Mouse (Mus musculus): Measurements from ENCODE around the gene Lrrc4c. TPM values are rescaled to one million over a fixed set of nuclear protein-coding genes. Genes with fewer than 3 reads are reported as not detected.

Lrrc4c gene
- polyA plus RNA-seq, 1 experiment from 2014 or later: 0.58 TPM

- no peak overlapping the region for H3K27ac ChIP-seq (ENCODE audit: low read depth, low read length)
- no peak overlapping the region for H3K4me3 ChIP-seq (ENCODE audit: low read length)
- H3K9ac ChIP-seq (ENCODE audit: low read depth, low read length): no peak overlapping the region
- H3K9me3 ChIP-seq (ENCODE audit: control insufficient read depth, low read length): no peaks in the 10 kb centered on the region
- no peaks in the 10 kb centered on the region for H3K4me1 ChIP-seq (ENCODE audit: control insufficient read depth, insufficient read depth, low read length)
- ATAC-seq (ENCODE audit: low FRiP score, low TSS enrichment): no peak
- WGBS: 53% methylated on average over 2 of the region's 2 CpGs
- no peaks in the 10 kb centered on the region for H3K36me3 ChIP-seq (ENCODE audit: control insufficient read depth, insufficient read depth, low read length)
- no peak overlapping the region for H3K4me2 ChIP-seq (replicated peaks; ENCODE audit: low read depth, low read length)
- no peaks in the 10 kb centered on the region; the same call in 1 of the 2 replicates for H3K27me3 ChIP-seq (ENCODE audit: control insufficient read depth, insufficient read depth, low read length)
These were observed 1151.4 kb downstream of the Lrrc4c start for GRCm38 (mm10) chr2:97469396-97469795.

DNA sequence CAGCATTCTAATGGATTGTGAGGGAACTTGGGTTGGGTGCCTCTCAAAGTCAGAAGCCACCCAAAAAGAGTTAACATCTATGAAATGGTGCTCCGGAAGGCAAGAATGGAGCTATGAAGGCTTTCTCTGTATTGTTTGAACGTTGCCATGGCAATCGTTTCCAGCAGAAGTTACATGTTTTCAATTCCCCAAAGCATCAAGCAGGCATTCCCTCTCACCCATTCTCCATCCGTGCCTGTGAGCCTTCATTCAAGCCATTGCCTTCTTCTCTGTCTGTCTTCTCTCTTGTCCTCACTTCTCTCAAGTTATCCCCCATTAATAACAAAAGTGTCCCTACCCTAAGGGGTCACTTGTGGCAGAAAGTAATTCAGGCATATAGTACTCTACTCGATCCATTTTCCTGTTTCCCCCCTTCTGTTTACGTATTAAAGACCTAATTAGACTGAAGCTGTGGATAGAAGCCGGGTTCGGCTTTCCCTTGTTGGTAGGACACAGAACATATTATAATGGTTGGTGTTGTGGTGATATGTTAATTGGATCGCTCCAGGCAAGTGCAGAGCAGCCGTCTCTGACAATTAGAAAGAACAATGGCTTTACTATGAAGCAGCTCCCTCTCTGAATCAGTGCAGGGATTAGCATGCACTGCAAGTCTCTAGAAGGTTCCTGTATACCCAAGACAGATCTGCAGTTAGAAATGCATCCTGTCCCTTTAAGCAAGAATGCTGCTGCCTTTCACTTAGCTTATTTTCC lies 1160.4 kb downstream of the Lrrc4c start:
- H3K27me3 ChIP-seq (ENCODE audit: control insufficient read depth, insufficient read depth, low read length): no peaks in the 10 kb centered on the region
- no peak for ATAC-seq (ENCODE audit: low FRiP score, low TSS enrichment)
- H3K27ac ChIP-seq (ENCODE audit: low read depth, low read length): no peak overlapping the region
- 74% methylated on average over 10 of the region's 10 CpGs for WGBS
- no peaks in the 10 kb centered on the region for H3K4me1 ChIP-seq (ENCODE audit: control insufficient read depth, insufficient read depth, low read length)
- H3K9me3 ChIP-seq (ENCODE audit: control insufficient read depth, low read length): no peaks in the 10 kb centered on the region
- no peak overlapping the region for H3K9ac ChIP-seq (ENCODE audit: low read depth, low read length)
- no peaks in the 10 kb centered on the region for H3K36me3 ChIP-seq (ENCODE audit: control insufficient read depth, insufficient read depth, low read length)
- no peak overlapping the region for H3K4me3 ChIP-seq (ENCODE audit: low read length)
- no peak overlapping the region for H3K4me2 ChIP-seq (replicated peaks; ENCODE audit: low read depth, low read length)

GRCm38 (mm10) chr2:97478925-97479298 lies 1160.9 kb downstream of the Lrrc4c start:
- Histone ChIP-seq H3K4me3 (ENCODE audit: low read length) (no peak overlapping the region), H3K9ac (ENCODE audit: low read depth, low read length) (no peak overlapping the region), H3K4me1 (ENCODE audit: control insufficient read depth, insufficient read depth, low read length) (no peaks in the 10 kb centered on the region), H3K4me2 (replicated peaks; ENCODE audit: low read depth, low read length) (no peak overlapping the region), H3K9me3 (ENCODE audit: control insufficient read depth, low read length) (no peaks in the 10 kb centered on the region), H3K36me3 (ENCODE audit: control insufficient read depth, insufficient read depth, low read length) (no peaks in the 10 kb centered on the region), H3K27ac (ENCODE audit: low read depth, low read length) (no peak overlapping the region), H3K27me3 (ENCODE audit: control insufficient read depth, insufficient read depth, low read length) (no peaks in the 10 kb centered on the region)
- WGBS: 78% methylated on average over 4 of the region's 4 CpGs
- no peak for ATAC-seq (ENCODE audit: low FRiP score, low TSS enrichment)

- no peak overlapping the region for H3K4me3 ChIP-seq (ENCODE audit: low read length)
- no peak overlapping the region for H3K4me2 ChIP-seq (replicated peaks; ENCODE audit: low read depth, low read length)
- ATAC-seq (ENCODE audit: low FRiP score, low TSS enrichment): no peak
- no peaks in the 10 kb centered on the region for H3K27me3 ChIP-seq (ENCODE audit: control insufficient read depth, insufficient read depth, low read length)
- WGBS: 73% methylated on average over 1 of the region's 1 CpGs
- H3K9ac ChIP-seq (ENCODE audit: low read depth, low read length): no peak overlapping the region
- H3K27ac ChIP-seq (ENCODE audit: low read depth, low read length): no peak overlapping the region
- H3K9me3 ChIP-seq (ENCODE audit: control insufficient read depth, low read length): no peaks in the 10 kb centered on the region
- H3K36me3 ChIP-seq (ENCODE audit: control insufficient read depth, insufficient read depth, low read length): no peaks in the 10 kb centered on the region
- H3K4me1 ChIP-seq (ENCODE audit: control insufficient read depth, insufficient read depth, low read length): no peaks in the 10 kb centered on the region
These were observed 1167.0 kb downstream of the Lrrc4c start for GRCm38 (mm10) chr2:97484990-97485389.

DNA sequence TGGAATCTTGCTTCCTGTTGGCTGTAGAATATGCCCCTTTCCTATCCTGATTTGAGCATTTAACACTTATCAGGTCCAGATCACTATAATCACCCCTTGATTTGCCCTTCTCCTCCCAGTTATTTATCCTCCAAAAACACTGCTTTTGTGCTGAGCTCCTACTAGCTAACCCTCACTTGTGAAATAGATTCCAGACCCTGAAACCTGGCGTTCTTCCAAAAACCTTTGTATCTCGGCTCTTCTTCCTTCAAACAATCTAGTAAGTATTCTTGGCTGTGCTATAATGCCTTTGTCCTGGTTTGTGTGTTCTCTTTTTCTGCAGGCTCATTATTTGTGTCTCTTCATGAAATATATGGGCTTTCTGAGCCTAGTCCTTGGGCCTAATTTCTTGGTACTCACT lies 1167.6 kb downstream of the Lrrc4c start:
- H3K36me3 ChIP-seq (ENCODE audit: control insufficient read depth, insufficient read depth, low read length): no peaks in the 10 kb centered on the region
- no peak overlapping the region for H3K9ac ChIP-seq (ENCODE audit: low read depth, low read length)
- ATAC-seq (ENCODE audit: low FRiP score, low TSS enrichment): no peak
- H3K27ac ChIP-seq (ENCODE audit: low read depth, low read length): no peak overlapping the region
- H3K4me3 ChIP-seq (ENCODE audit: low read length): no peak overlapping the region
- no peaks in the 10 kb centered on the region for H3K27me3 ChIP-seq (ENCODE audit: control insufficient read depth, insufficient read depth, low read length)
- WGBS: 66% methylated on average over 2 of the region's 2 CpGs
- H3K4me2 ChIP-seq (replicated peaks; ENCODE audit: low read depth, low read length): no peak overlapping the region
- H3K4me1 ChIP-seq (ENCODE audit: control insufficient read depth, insufficient read depth, low read length): no peaks in the 10 kb centered on the region
- no peaks in the 10 kb centered on the region for H3K9me3 ChIP-seq (ENCODE audit: control insufficient read depth, low read length)

GRCm38 (mm10) chr2:97487567-97487966 lies 1169.6 kb downstream of the Lrrc4c start:
- no peaks in the 10 kb centered on the region for H3K4me1 ChIP-seq (ENCODE audit: control insufficient read depth, insufficient read depth, low read length)
- 68% methylated on average over 5 of the region's 5 CpGs for WGBS
- H3K4me2 ChIP-seq (replicated peaks; ENCODE audit: low read depth, low read length): no peak overlapping the region
- no peak for ATAC-seq (ENCODE audit: low FRiP score, low TSS enrichment)
- H3K9me3 ChIP-seq (ENCODE audit: control insufficient read depth, low read length): no peaks in the 10 kb centered on the region
- no peaks in the 10 kb centered on the region for H3K36me3 ChIP-seq (ENCODE audit: control insufficient read depth, insufficient read depth, low read length)
- no peaks in the 10 kb centered on the region for H3K27me3 ChIP-seq (ENCODE audit: control insufficient read depth, insufficient read depth, low read length)
- no peak overlapping the region for H3K9ac ChIP-seq (ENCODE audit: low read depth, low read length)
- H3K4me3 ChIP-seq (ENCODE audit: low read length): no peak overlapping the region
- H3K27ac ChIP-seq (ENCODE audit: low read depth, low read length): no peak overlapping the region

DNA sequence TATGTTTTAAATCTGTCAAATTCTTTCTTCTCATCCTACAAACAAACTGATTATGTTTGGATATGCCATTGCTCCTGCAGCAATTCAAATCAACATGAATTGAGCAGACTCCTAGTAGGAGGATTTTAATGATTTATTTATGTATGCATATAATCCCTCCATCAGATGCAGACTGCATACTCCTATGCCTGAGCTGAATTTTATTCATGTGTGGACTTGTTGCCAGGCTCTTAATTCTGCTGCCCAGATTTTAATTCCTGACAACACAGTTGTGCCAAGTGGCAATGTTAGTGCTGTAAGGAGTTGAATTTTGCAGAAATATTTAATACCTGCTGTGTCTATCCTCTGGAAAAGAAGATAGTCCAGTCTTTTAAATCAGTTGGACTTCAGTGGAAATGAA lies 1179.1 kb downstream of the Lrrc4c start:
- no peak overlapping the region for H3K4me2 ChIP-seq (replicated peaks; ENCODE audit: low read depth, low read length)
- no peak overlapping the region for H3K9ac ChIP-seq (ENCODE audit: low read depth, low read length)
- no peaks in the 10 kb centered on the region for H3K4me1 ChIP-seq (ENCODE audit: control insufficient read depth, insufficient read depth, low read length)
- H3K27me3 ChIP-seq (ENCODE audit: control insufficient read depth, insufficient read depth, low read length): no peaks in the 10 kb centered on the region
- no peaks in the 10 kb centered on the region for H3K36me3 ChIP-seq (ENCODE audit: control insufficient read depth, insufficient read depth, low read length)
- ATAC-seq (ENCODE audit: low FRiP score, low TSS enrichment): no peak
- H3K27ac ChIP-seq (ENCODE audit: low read depth, low read length): no peak overlapping the region
- H3K4me3 ChIP-seq (ENCODE audit: low read length): no peak overlapping the region
- H3K9me3 ChIP-seq (ENCODE audit: control insufficient read depth, low read length): no peaks in the 10 kb centered on the region

DNA sequence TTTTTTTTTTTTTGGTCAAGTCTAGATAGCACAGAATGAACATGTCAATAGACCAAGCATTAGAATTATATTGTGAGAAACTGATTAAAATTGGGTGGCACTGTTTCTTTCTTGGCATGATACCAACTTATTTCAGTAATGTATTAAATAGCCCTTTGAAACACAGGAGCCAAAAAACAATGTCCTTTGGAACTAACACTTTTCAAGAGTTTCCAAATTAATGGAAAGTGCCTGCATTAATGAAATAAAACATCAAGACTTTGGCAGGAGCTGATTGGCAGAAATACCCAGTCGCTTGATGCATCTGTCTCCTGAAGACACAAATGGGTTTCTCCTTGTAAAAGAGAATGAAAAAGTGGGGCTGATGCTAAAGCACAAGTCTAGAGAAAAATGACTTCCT lies 1184.5 kb downstream of the Lrrc4c start:
- no peak overlapping the region for H3K4me3 ChIP-seq (ENCODE audit: low read length)
- H3K9me3 ChIP-seq (ENCODE audit: control insufficient read depth, low read length): no peaks in the 10 kb centered on the region
- no peaks in the 10 kb centered on the region for H3K36me3 ChIP-seq (ENCODE audit: control insufficient read depth, insufficient read depth, low read length)
- no peaks in the 10 kb centered on the region for H3K4me1 ChIP-seq (ENCODE audit: control insufficient read depth, insufficient read depth, low read length)
- no peaks in the 10 kb centered on the region for H3K27me3 ChIP-seq (ENCODE audit: control insufficient read depth, insufficient read depth, low read length)
- no peak overlapping the region for H3K9ac ChIP-seq (ENCODE audit: low read depth, low read length)
- H3K27ac ChIP-seq (ENCODE audit: low read depth, low read length): no peak overlapping the region
- 84% methylated on average over 1 of the region's 1 CpGs for WGBS
- no peak for ATAC-seq (ENCODE audit: low FRiP score, low TSS enrichment)
- H3K4me2 ChIP-seq (replicated peaks; ENCODE audit: low read depth, low read length): no peak overlapping the region

DNA sequence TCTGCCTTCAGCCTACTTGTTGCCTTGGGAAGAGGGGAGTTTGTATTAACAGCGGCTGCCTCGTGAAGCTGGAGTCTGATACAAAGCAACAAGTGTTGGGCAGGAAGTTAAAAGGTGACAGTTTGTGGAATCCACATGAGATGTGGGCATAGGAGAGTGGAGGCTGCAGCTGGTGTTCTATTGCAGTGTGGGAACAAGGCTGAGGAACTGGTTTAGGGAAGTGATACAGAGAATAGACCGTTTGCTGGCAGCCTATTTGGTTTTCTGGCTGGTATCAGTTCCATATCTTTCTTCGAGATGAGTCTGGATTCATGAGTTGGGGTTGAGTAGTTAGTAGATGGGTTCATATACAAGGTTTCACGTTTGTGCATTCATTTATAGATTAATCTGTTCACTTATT lies 1186.9 kb downstream of the Lrrc4c start:
- no peak for ATAC-seq (ENCODE audit: low FRiP score, low TSS enrichment)
- Histone ChIP-seq H3K4me1 (ENCODE audit: control insufficient read depth, insufficient read depth, low read length) (no peaks in the 10 kb centered on the region), H3K36me3 (ENCODE audit: control insufficient read depth, insufficient read depth, low read length) (no peaks in the 10 kb centered on the region), H3K27me3 (ENCODE audit: control insufficient read depth, insufficient read depth, low read length) (no peaks in the 10 kb centered on the region), H3K4me2 (replicated peaks; ENCODE audit: low read depth, low read length) (no peak overlapping the region), H3K4me3 (ENCODE audit: low read length) (no peak overlapping the region), H3K9me3 (ENCODE audit: control insufficient read depth, low read length) (no peaks in the 10 kb centered on the region), H3K9ac (ENCODE audit: low read depth, low read length) (no peak overlapping the region), H3K27ac (ENCODE audit: low read depth, low read length) (no peak overlapping the region)
- 80% methylated on average over 5 of the region's 5 CpGs for WGBS
